Mouse (Mus musculus): ENCODE measurements around the gene Bckdha.

GRCm38 (mm10) chr7:25706578-25707170, 47.9 kb upstream of the Bckdha start:
- no peak for TF ChIP-seq ZMIZ1 (IDR thresholded peaks at IDR 0.05; ENCODE audit: low read depth, low read length)
- TF ChIP-seq UBTF (IDR thresholded peaks at IDR 0.05; ENCODE audit: borderline replicate concordance, insufficient read depth, low read depth, low read length) = no peak
- TF ChIP-seq CHD2 (IDR thresholded peaks at IDR 0.05; ENCODE audit: low read length) = no peak
- TF ChIP-seq POLR2A (IDR thresholded peaks at IDR 0.05; ENCODE audit: control insufficient read depth in 1 of 2, insufficient read depth in 1 of 2, low read depth in 1 of 2, low read length in 2 of 2, poor library complexity in 1 of 2) = 0 out of 4 replicates have a peak, but pooled peaks of 1 of the 2 experiments have one; percentile 34
- TF ChIP-seq ETS1 (IDR thresholded peaks at IDR 0.05; ENCODE audit: low read depth, low read length) = no peak
- no peak for TF ChIP-seq CTCF (IDR thresholded peaks at IDR 0.05 in 2 of 3, conservative IDR thresholded peaks at IDR 0.05 in 1 of 3; ENCODE audit: control insufficient read depth in 1 of 3, insufficient read depth in 1 of 3, low read depth in 2 of 3, low read length in 3 of 3, poor library complexity in 1 of 3, severe bottlenecking in 1 of 3)
- no peak for TF ChIP-seq USF2 (IDR thresholded peaks at IDR 0.05; ENCODE audit: borderline replicate concordance in 1 of 2, insufficient read depth in 1 of 2, low read depth in 1 of 2, low read length in 2 of 2)
- TF ChIP-seq CHD1 (IDR thresholded peaks at IDR 0.05; ENCODE audit: low read depth, low read length) = no peak

Data from MEL (cell line).